Mouse (Mus musculus): ENCODE measurements around the gene Phf3. TPM values are rescaled to one million over a fixed set of nuclear protein-coding genes. Genes with fewer than 3 reads are reported as not detected.

The Phf3 gene
- polyA plus RNA-seq, 1 experiment from 2014 or later: 38.4 TPM

DNA sequence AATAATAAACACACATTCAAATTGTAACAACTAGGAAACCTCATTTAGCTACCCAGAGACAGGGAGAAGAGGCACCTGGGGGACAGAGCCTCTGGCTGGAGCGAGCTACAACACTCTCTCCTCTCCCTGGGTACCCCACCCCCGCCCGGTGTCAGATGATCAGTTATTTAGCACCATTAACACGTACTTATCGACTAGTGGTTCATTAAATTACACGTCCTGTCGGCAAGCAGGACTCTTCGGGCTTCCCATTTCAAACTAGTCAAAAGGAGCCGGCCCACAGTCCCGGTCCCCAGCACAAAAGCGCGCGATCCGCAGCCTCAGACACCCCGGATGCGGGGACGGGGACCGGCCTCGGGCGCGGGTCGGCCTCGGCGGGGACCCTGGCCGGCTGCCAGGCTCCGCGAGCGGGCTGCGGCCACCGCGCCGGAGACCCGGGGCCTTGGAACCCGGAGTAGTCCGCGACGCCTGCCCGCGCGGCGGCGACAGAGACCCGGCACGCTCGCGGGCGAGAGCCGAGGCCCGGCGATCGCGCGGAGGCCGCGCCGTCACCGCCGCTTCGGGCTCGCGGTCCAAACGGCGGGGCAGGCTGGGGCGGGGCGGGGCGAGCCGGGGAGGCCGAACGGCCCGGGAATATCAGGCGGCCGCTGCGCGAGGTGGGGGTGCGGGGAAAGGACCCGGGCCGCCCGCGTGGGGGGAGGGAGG lies 733 bp downstream of the Phf3 start:
- Histone ChIP-seq H3K4me2 (replicated peaks) (peak overlapping the region; percentile 60), H3K4me3 (peak overlapping the region; percentile 88), H3K27ac (peak overlapping the region; percentile 100), H3K27me3 (replicated peaks) (no peaks in the 10 kb centered on the region), H3K36me3 (no peaks in the 10 kb centered on the region), H3K9me3 (no peaks in the 10 kb centered on the region), H3K9ac (peak overlapping the region; percentile 96), H3K4me1 (peaks cover 6% of the 10 kb centered on the region)
- WGBS: 0% methylated on average over 72 of the region's 79 CpGs
- peak; percentile 79 for ATAC-seq (ENCODE audit: low FRiP score, low read depth)

DNA sequence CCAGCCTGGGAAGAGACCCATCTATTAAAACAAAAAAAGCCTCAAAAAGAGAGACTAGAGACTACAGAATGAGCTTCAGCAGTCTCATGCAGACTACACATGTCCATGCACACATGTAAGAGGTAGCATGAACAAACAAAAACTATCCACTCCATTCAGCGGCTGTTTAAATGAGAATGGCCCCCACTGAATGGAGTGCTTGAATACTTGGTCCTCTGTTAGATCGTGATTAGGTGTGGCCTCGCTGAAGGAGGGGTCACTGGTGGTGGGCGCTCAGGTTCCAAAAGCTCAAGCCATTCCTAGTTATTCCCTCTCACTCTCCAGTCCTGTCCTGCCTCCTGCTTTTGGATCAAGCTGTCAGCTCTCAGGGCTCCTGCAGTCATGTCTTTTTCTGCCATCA lies 5.9 kb downstream of the Phf3 start:
- H3K27ac ChIP-seq: no peak overlapping the region
- WGBS: 91% methylated on average over 4 of the region's 4 CpGs
- H3K9ac ChIP-seq: no peak overlapping the region
- no peaks in the 10 kb centered on the region for H3K36me3 ChIP-seq
- H3K27me3 ChIP-seq (replicated peaks): no peaks in the 10 kb centered on the region
- no peak for ATAC-seq (ENCODE audit: low FRiP score, low read depth)
- H3K4me2 ChIP-seq (replicated peaks): no peak overlapping the region
- H3K4me1 ChIP-seq: peaks cover 6% of the 10 kb centered on the region
- H3K9me3 ChIP-seq: no peaks in the 10 kb centered on the region
- no peak overlapping the region for H3K4me3 ChIP-seq

DNA sequence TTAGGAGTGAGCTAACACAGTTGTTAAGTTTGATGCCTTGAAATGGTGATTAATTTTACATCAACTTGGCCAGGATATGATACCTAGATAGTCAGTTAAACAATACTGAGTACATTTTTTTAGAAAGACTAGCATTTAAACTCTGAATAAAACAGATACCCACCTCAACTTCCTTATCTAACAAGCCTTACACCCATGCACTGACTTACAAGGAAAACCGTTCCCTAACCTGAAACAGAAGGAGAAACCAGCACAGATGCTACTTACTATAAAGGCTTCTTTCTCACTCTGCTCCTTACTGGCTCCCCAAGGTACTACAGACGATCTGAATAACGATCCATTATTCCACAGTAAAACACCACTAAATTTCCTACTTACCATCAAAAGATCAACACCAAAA lies 21.2 kb downstream of the Phf3 start:
- Histone ChIP-seq H3K9ac (no peak overlapping the region), H3K4me3 (no peak overlapping the region), H3K9me3 (no peaks in the 10 kb centered on the region), H3K36me3 (no peaks in the 10 kb centered on the region), H3K4me1 (no peaks in the 10 kb centered on the region), H3K4me2 (replicated peaks) (no peak overlapping the region), H3K27me3 (replicated peaks) (no peaks in the 10 kb centered on the region), H3K27ac (no peak overlapping the region)
- no peak for ATAC-seq (ENCODE audit: low FRiP score, low read depth)
- 87% methylated on average over 3 of the region's 3 CpGs for WGBS

DNA sequence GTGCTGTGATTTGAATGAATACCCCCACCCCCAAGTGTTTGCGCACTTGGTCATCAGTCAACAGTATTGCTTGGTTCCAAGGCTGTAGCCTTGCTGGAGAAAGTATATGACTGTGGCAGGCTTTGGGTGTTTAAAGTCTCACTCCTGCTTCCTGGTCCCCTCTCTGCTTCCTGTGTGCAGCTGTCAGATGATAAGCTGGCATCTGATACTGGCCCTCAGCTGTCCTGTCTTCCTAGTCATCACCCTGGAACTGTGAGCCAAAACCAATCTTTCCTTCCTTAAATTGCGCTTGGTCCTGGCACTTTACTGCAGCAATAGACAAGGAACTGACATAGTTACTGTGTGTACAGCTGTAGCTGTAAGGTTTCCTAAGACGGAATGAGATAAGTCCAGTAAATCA lies 21.8 kb downstream of the Phf3 start:
- Histone ChIP-seq H3K27me3 (replicated peaks) (no peaks in the 10 kb centered on the region), H3K9ac (no peak overlapping the region), H3K36me3 (no peaks in the 10 kb centered on the region), H3K4me2 (replicated peaks) (no peak overlapping the region), H3K27ac (no peak overlapping the region), H3K9me3 (no peaks in the 10 kb centered on the region), H3K4me1 (no peaks in the 10 kb centered on the region), H3K4me3 (no peak overlapping the region)
- ATAC-seq (ENCODE audit: low FRiP score, low read depth): no peak
- 94% methylated on average over 3 of the region's 3 CpGs for WGBS

DNA sequence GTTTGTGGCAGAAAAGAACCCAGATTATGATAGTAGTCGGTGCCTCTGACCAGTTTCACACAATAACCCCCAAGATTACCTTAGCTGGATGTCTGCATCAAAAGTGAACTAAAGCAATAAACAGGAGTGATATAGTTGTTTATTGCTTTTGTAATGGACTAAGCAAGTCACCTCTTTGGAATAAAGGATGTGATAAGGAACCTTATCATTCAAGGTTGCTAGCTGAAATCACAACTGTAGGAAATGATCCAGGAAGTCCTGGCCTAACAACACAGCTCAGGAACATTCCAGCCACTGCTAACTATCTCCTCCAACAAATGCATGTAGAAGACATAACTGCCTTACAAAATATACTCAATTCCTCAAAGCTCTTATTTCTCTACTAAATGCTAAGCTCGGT lies 22.8 kb downstream of the Phf3 start:
- WGBS: 92% methylated on average over 2 of the region's 2 CpGs
- Histone ChIP-seq H3K4me1 (no peaks in the 10 kb centered on the region), H3K9ac (no peak overlapping the region), H3K27me3 (replicated peaks) (no peaks in the 10 kb centered on the region), H3K9me3 (no peaks in the 10 kb centered on the region), H3K4me2 (replicated peaks) (no peak overlapping the region), H3K36me3 (no peaks in the 10 kb centered on the region), H3K27ac (no peak overlapping the region), H3K4me3 (no peak overlapping the region)
- no peak for ATAC-seq (ENCODE audit: low FRiP score, low read depth)

DNA sequence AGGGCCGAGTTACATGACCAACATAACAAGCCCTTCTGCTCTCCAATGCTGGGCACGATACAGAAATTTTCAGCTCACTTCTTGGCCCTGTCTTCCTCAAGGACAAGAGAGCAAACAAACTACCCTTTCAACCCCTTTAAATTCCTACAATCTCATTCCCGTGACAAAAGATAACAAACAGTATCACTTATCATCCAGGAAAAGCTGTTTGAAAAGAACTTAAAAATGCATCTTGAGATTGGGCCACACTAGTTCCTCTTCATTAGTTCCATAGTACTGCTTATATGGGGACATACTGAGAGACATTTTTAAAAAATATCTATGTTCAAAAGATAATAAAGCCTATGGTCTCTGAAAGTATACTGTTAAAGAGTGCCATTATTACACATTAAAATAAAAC lies 23.8 kb downstream of the Phf3 start:
- Histone ChIP-seq H3K4me1 (no peaks in the 10 kb centered on the region), H3K9ac (no peak overlapping the region), H3K27ac (no peak overlapping the region), H3K36me3 (no peaks in the 10 kb centered on the region), H3K9me3 (no peaks in the 10 kb centered on the region), H3K4me2 (replicated peaks) (no peak overlapping the region), H3K4me3 (no peak overlapping the region), H3K27me3 (replicated peaks) (no peaks in the 10 kb centered on the region)
- no peak for ATAC-seq (ENCODE audit: low FRiP score, low read depth)
- WGBS: 89% methylated on average over 3 of the region's 3 CpGs

DNA sequence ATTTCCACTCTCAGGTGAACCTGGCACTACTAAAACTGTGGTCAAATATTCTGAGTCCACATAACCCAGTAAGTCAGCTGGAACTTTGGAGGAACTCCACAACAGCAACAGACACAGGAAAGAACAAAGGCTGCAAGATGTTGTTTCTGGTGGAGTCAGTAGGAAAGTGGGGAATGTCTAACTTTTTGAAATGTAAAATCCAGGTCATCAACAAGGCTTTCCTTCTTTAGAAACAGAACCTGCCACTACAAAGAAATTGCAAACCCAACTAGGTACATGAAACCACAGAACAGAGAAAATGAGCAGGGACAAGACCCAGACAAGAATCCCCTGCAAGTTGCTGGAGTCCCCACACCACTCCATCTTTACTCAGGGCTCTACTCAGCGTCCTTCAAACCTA lies 26.0 kb downstream of the Phf3 start:
- H3K9me3 ChIP-seq: no peaks in the 10 kb centered on the region
- no peaks in the 10 kb centered on the region for H3K4me1 ChIP-seq
- H3K36me3 ChIP-seq: no peaks in the 10 kb centered on the region
- ATAC-seq (ENCODE audit: low FRiP score, low read depth): no peak
- WGBS: 64% methylated on average over 1 of the region's 1 CpGs
- no peak overlapping the region for H3K9ac ChIP-seq
- H3K27me3 ChIP-seq (replicated peaks): no peaks in the 10 kb centered on the region
- H3K4me2 ChIP-seq (replicated peaks): no peak overlapping the region
- no peak overlapping the region for H3K27ac ChIP-seq
- no peak overlapping the region for H3K4me3 ChIP-seq

DNA sequence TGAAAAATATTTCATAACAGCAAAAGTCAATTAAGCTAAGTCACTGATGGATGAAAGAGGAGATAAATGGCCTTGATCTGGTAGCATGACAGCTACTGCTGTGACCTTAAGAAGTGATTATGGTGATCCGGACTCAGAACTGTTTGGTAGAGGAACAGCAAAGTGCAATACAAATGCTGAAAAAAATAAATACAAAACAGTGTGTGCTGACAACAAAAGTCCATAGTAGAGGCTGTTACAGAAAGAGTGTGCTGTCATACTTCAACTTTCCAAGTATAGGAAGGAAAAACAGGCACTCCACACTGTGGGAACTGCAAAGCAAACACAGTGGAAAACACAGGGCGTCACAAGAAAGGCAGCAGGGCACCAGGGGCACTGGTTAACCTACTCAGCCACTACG lies 34.1 kb downstream of the Phf3 start:
- Histone ChIP-seq H3K9ac (no peak overlapping the region), H3K4me1 (no peaks in the 10 kb centered on the region), H3K27ac (no peak overlapping the region), H3K36me3 (peaks cover 6% of the 10 kb centered on the region; the same call in 1 of the 2 replicates), H3K4me2 (replicated peaks) (no peak overlapping the region), H3K9me3 (no peaks in the 10 kb centered on the region), H3K4me3 (no peak overlapping the region), H3K27me3 (replicated peaks) (no peaks in the 10 kb centered on the region)
- no peak for ATAC-seq (ENCODE audit: low FRiP score, low read depth)
- WGBS: 85% methylated on average over 3 of the region's 3 CpGs

DNA sequence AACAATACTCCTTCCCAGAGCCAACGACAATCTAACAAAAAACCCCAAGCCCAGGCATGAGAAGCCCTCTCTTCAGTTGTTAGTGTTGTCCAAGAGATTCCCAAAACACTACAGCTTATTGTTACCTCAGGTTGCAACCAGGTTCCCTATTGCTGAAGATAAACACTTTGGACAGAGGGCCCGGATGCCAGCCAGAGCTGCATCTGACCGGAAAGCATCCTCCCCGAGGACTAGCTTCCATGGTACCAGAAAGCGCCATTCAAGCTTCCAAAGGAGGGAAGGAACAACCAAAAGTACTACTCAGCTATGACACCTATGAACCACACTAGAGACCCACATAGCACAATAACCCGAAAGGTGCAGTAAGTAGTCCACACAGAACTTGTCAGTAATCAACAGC lies 38.2 kb downstream of the Phf3 start:
- H3K9me3 ChIP-seq: no peaks in the 10 kb centered on the region

DNA sequence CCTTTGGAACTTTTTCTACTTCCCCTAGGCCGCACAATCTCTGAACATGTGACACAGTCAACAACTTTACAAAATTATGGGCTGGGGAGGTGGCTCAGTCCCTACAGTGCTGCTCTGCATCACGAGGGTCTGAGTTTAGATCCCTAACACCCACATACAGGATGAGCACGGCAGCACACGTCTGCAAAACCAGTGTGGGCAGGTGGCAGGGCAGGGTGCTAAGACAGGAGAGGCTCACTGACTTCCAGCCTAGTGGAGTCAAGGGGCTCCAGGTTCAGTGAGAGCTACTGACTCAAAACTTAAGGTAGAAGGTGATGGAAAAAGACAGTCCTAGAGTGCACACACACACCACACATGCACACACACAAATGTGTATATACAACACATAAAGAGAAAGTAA lies 40.9 kb downstream of the Phf3 start:
- H3K4me2 ChIP-seq (replicated peaks): no peak overlapping the region
- no peak for ATAC-seq (ENCODE audit: low FRiP score, low read depth)
- peaks cover 21% of the 10 kb centered on the region for H3K36me3 ChIP-seq
- H3K27ac ChIP-seq: no peak overlapping the region
- no peaks in the 10 kb centered on the region for H3K9me3 ChIP-seq
- no peak overlapping the region for H3K9ac ChIP-seq
- WGBS: 88% methylated on average over 4 of the region's 4 CpGs
- no peaks in the 10 kb centered on the region for H3K4me1 ChIP-seq
- no peak overlapping the region for H3K4me3 ChIP-seq
- no peaks in the 10 kb centered on the region for H3K27me3 ChIP-seq (replicated peaks)

More for the DNA sequence above, 38.2 kb downstream of the Phf3 start:
- H3K36me3 ChIP-seq: peaks cover 14% of the 10 kb centered on the region
- H3K9ac ChIP-seq: no peak overlapping the region
- no peaks in the 10 kb centered on the region for H3K4me1 ChIP-seq
- no peak for ATAC-seq (ENCODE audit: low FRiP score, low read depth)
- no peaks in the 10 kb centered on the region for H3K27me3 ChIP-seq (replicated peaks)
- no peak overlapping the region for H3K4me2 ChIP-seq (replicated peaks)
- H3K4me3 ChIP-seq: no peak overlapping the region
- WGBS: 94% methylated on average over 6 of the region's 6 CpGs
- H3K27ac ChIP-seq: no peak overlapping the region

DNA sequence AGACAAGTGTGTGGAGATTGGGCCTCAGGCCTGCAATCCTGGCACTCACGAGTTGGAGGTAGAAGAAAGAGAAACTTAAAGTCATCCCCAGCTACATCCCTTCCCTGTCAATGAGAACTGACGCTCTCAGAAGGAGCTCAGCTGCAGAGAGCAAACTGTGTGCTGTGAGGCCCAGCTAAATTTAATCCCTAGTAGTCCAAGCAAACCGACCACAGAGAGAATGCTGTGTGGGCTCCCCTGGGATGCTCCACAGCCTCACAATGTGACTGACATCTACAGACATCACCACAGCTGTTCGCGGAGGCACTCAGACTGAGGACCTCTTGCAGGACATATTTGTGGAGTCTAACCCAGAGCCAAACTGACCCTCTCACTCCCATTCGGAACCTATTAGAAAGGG lies 54.3 kb downstream of the Phf3 start:
- no peak overlapping the region for H3K27ac ChIP-seq
- H3K4me3 ChIP-seq: no peak overlapping the region
- ATAC-seq (ENCODE audit: low FRiP score, low read depth): no peak
- no peaks in the 10 kb centered on the region for H3K4me1 ChIP-seq
- H3K36me3 ChIP-seq: peaks cover 32% of the 10 kb centered on the region
- H3K27me3 ChIP-seq (replicated peaks): no peaks in the 10 kb centered on the region
- 90% methylated on average over 6 of the region's 6 CpGs for WGBS
- H3K4me2 ChIP-seq (replicated peaks): no peak overlapping the region
- no peak overlapping the region for H3K9ac ChIP-seq
- no peaks in the 10 kb centered on the region for H3K9me3 ChIP-seq

DNA sequence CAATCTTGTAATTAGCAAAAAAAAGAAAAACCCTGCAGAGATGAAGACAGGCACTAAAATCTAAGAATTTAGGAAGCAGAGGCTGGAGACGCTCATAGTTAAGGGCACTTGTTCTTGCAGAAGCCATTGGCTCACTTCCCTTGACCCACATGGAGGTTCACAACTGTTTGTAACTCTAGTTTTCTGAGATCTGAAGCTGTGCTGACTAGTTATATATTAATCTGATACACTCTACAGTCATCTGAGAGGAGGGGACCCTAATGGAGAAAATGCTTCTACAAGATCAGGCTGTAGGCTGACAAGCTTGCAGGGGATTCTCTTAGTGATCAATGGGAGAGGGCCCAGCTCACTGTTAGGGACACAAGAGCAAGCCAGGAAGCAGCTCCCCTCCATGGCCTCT lies 58.1 kb downstream of the Phf3 start:
- no peak overlapping the region for H3K27ac ChIP-seq
- H3K36me3 ChIP-seq: peaks cover 59% of the 10 kb centered on the region
- 88% methylated on average over 1 of the region's 1 CpGs for WGBS
- ATAC-seq (ENCODE audit: low FRiP score, low read depth): no peak
- H3K9me3 ChIP-seq: no peaks in the 10 kb centered on the region
- H3K27me3 ChIP-seq (replicated peaks): no peaks in the 10 kb centered on the region
- H3K4me1 ChIP-seq: no peaks in the 10 kb centered on the region
- no peak overlapping the region for H3K4me2 ChIP-seq (replicated peaks)
- H3K4me3 ChIP-seq: no peak overlapping the region
- no peak overlapping the region for H3K9ac ChIP-seq

DNA sequence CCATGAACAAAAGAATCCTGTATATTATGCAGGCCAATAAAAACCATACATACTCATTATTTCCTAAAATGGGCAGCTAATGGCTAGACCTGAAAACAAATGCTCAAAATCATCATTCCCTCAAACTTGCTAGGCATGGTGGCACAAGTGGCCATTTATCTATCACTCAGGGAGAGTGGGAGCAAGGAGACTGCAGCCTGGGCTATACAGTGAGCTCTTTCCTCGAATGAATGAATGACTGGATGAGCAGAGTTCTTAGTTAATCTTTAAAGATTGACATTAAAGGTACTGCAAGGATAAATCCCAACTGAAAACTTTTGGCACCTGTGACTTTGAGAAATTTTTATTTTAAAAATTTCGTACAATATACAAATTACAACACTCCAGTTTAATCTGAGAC lies 58.7 kb downstream of the Phf3 start:
- Histone ChIP-seq H3K36me3 (peaks cover 65% of the 10 kb centered on the region), H3K4me3 (no peak overlapping the region), H3K27me3 (replicated peaks) (no peaks in the 10 kb centered on the region), H3K4me1 (no peaks in the 10 kb centered on the region), H3K9ac (no peak overlapping the region), H3K4me2 (replicated peaks) (no peak overlapping the region), H3K9me3 (no peaks in the 10 kb centered on the region), H3K27ac (no peak overlapping the region)
- ATAC-seq (ENCODE audit: low FRiP score, low read depth): no peak
- 89% methylated on average over 2 of the region's 2 CpGs for WGBS

All from neural tube, embryonic 12.5 days (tissue).